Mouse (Mus musculus) activated CD4-positive, CD25-positive, alpha-beta regulatory T cell, adult 4 months (primary cell): ENCODE data around the gene Srgap1. TPM values are rescaled to one million over a fixed set of nuclear protein-coding genes. Genes with fewer than 3 reads are reported as not detected.

Source experiments
- ATAC-seq: one replicate; pipeline ENCODE4 v1.8.0; 2017
- polyA plus RNA-seq, 2 experiments: library from polyadenylated mRNA; unstranded; fragments of 100-300 nt; shearing (Covaris generic); gene quantifications; one replicate each; pipeline ENCODE4 v1.2.1; 2017

Gene Srgap1
- polyA plus RNA-seq, 2 experiments from 2014 or later, result 0.18 to 0.20 TPM

DNA sequence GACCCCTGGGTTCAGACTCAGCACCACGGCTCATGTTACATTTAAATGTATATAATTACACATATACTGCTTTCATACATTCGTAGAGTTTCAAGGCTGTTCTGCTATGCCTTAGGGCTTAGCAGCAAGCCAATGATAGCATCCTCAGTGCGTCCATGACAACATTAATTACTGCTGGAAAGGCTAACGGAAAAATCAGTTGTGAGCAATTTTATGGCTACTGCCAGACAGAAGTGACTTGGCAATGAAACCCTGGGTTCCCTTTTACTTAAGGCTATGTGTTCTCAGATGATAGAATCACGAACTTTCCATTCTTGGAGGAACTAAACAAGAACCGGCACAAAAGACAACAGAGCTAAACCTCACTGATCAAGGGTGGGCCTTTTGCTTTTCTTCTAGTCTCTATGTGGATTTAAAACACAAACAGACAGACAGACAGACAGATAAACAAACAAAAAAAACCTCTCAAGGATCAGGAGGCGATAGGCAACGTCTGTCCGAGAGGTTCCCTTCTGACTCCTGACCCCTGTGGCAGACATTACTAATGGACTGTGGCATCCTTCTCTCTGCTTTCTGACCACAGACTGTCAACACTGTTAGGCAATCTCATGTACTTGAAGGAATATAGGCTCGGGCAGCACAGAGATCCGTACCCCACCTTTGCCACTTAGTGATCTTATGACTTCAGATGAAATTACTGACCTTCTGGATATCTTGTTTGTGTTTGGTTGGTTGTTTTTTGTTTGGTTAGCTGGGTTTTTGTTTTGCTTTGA lies 85.8 kb downstream of the Srgap1 start:
- ATAC-seq, result no peak

DNA sequence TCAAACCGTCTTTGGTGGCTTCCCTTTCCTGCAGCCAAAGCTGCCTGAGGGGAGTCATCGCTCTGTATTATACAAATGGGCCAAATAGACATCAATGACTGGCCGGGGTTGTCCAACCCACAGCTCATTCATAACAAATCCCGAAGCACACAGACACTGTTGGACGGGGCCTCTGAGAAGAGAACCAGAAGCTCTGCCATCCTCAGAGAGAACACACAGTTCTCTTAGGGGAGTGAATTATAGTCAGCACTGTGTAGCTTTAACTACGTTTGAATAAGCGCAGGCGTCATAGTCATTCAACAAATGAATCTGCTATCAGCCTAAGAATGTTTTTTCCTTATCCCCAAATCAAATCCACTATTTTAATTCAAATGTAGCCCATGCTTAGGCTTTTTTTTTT lies 88.4 kb downstream of the Srgap1 start:
- no peak for ATAC-seq

DNA sequence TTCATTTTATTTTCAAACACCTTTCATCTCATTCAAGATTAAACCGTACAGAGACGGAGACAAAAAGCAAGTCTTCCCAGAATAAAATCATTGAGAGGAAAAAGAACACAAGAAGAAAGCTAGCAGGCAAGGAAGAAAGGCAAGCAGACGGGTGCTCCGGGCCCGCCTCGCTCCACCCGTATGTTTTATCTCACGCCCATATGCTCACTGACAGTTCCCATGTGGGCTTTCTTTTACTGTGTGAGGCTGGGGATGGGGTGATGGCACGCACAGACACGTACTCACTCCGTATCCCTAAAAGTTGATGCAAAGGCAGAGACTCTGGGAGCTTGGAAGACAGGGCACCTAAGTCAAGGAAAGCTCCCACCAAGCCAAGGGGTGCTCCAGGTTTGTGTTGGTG lies 90.6 kb downstream of the Srgap1 start:
- ATAC-seq, result no peak

DNA sequence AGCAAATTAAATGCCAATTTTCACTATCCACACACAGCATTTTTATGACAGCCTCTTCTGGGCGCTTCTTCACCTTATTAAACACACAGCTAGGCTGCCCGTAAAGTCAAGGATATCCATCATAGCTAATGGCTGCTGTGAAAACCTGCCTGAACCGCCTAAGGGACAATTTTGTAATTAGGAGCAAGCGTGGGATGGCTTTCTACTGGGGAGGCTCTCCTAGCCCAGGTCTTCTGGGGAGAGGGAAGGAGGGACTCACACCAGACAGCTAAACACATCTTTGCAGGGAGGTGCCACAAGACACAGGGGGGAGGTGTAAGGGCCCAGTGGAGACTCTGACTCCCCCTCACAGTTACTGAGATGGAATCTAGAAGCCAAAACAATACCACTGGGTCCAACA lies 91.4 kb downstream of the Srgap1 start:
- no peak for ATAC-seq

DNA sequence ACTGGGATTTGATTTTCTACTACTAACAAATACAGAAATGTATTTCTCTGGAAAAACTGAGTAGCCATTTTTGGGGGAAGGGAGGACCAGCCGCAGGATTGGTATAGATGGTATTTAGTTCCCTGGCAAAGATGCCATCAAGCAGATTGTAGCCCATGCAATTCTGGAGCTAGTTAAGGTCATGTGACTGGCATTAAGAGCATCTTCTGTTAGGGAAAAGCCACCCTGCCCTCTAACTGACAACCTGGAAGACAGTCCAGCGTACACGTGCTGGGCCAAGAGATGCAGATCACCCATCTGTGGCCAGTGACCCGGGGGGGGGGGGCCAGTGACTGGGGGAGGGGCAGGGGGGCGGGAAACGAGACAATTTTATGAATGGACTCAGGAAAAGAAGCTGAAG lies 92.2 kb downstream of the Srgap1 start:
- no peak for ATAC-seq

DNA sequence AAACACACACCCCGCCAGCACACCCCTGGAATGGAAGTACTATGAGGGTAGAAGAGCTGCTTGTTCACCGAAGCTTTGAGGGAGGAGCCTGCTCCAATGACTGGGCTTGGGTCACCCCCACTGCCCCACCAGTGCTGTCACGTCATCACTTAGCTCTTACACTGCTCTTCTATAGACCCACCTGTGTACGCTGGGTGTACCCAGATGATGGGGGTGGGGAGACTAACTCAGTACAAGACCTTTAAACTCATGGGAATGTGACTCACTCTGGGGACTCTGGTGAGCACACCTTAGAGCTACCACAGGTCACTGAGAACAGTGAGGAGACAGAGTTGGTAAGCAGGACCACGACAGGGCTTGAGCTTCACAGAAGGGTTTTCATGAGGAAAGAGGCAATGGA lies 94.1 kb downstream of the Srgap1 start:
- ATAC-seq, result no peak

DNA sequence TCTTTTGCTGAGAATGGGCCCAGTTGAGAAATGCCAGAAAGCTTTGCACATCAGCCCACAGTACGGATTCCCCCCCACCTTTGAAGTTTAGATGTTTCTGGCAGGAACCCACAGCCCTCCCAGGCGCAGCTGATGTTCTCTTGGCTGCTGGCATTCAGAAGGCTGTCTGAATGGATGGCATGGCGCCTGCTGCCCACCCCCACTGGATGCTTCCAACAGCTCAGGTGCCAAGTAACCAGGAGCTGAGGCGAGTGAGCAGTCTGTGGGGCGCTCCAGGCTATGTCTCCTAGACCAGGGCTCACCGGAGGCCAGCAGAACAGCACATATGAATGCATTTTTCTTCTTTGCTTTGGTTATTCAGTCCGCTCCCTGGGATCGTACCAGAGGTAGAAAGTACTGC lies 100.9 kb downstream of the Srgap1 start:
- ATAC-seq, result no peak

DNA sequence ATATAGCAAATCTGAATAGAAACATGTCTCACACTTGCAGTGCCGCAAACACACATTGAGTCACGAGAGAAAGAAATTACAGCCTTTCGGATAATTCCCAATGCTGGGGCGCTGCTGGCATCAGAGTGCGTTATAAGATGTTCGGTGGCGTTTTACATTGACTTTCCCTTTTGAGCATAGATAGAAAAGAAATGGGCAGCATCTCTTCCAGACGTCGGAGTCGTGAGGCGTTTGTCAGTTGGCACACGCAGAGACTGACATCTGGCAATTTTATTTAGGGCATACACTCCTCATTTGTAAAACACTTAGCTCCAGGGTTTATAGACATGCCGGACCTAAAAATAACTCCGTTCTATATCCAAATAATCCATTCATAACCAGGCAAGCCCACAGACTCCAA lies 115.2 kb downstream of the Srgap1 start:
- no peak for ATAC-seq

DNA sequence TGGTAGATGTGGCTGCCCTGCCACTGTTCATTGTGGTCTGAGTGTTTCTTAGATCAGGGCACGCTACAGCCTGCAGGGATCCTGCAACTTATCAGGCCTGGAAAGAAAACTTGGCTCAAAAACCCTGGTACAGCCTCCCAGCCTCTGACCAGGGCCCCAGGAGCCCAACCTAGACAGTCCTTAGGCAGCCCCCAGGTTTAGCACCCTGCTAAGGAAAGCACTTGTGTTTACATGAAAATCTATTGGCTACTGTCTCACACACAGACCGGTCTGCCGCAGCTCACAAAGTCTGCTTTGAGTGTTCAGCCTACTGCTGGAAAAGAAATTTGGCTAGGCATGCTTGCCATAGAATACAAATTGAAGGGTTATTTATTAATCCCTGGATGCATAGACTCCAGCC lies 121.0 kb downstream of the Srgap1 start:
- ATAC-seq, result no peak

DNA sequence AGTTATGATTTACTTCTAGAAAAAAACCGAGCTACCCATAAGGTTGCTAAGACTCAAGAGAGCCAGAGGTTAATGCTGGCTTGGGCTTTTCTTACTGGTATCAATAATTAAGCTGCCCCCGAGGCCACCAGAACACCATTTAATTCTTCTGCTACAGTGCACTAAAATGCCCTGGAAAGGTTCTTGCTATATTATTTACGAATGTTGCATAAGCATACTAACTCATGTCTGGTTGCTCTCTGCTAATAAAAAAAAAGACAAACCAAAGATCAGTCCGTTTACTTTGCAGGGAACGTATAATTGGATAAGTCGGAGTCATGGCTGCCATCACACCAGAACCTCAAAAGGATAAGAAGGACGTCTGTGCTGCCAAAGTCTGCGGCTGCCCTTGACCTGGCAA lies 128.1 kb downstream of the Srgap1 start:
- no peak for ATAC-seq

DNA sequence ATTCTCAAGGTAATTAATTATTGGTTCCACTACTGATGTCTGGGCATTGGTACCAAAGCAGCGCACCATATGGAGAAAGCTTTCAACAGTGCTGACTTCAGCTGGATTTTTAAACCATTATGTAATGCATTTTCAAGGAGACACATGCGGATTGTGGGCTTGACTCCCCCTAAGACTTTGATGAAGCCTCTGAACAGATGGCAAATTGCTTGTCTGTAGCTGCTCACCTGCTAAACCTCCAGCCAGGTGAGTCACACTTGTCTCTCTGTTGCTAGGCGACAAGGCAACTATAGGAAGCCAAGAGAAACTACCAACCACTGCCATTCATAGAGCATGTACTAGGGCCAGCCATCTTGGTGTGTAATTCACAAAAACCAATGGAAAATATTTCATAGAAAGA lies 128.5 kb downstream of the Srgap1 start:
- no peak for ATAC-seq

DNA sequence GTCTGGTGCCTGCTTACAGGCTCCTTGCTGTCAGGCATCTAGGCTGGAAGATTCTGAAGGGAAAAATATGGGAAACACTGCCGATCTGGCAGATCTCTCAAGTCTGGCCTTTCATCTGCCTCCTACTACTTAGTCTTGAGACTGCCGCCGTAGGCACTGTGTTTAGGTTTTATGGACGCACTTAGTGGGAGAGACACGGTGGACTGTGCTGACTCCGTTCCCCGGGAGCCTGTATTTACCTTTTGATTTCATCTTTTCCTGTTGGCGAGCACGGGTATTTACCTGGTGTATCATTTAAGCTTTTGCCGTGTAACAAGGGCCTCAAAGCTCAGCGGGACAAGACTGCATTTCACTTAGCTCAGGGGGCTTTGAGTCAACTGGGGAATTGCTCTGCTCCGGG lies 131.6 kb downstream of the Srgap1 start:
- ATAC-seq, result no peak

DNA sequence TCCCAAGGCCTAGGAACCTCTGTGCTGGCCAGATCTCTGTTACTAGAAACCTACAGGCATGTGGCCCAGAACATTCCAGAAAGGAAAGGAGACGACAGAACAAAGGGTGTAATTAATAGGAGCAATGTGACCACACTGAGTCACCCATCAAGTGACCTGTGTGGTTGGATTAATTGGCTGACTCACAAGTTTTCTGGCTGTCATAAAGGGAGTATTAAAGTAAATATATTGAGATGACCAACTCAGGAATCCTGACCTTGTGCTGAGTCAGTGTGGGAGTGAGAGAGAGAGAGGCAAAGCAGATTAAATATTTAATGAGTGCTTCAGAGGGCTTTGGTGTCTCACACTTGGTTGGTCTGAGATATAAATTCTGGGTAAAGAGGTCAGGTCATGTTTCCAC lies 143.0 kb downstream of the Srgap1 start:
- no peak for ATAC-seq

DNA sequence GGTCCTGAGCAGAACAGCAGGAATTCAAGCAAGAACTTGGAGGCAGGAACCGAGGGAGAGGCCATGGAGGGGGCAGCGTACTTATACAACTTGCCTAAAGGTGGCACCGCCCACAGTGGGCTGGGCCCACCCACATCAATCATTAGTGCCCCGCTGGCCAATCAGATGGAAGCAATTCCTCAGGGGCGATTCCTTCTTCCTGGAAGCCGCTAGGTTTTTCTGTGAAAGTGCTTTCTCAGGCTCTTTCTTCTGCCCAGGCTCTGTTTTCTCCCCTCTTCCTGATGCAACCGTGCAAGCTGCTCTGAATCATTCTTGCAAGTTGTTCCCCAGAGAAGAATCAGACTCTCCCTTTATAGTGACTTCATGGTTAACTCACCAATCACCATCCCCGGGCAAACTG lies 144.5 kb downstream of the Srgap1 start:
- ATAC-seq, result no peak

DNA sequence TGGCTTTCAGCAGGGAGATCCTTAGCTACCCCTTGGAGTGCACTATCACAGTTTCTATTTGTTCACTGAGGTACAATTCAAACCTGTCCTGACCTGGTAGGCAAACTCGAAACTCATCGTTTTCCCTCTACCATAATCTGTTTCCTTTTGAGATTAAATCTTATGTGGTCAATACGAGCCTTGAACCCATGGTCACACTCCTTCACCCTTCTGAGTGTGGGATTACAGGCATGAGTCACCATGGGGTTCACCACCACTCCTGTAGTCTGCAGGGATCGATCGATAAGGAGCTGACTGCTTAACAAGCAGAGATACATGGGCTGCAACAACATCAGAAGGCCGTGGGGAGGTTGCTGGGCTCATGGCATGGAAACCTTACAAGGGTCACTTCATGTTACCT lies 146.3 kb downstream of the Srgap1 start:
- ATAC-seq, result no peak

DNA sequence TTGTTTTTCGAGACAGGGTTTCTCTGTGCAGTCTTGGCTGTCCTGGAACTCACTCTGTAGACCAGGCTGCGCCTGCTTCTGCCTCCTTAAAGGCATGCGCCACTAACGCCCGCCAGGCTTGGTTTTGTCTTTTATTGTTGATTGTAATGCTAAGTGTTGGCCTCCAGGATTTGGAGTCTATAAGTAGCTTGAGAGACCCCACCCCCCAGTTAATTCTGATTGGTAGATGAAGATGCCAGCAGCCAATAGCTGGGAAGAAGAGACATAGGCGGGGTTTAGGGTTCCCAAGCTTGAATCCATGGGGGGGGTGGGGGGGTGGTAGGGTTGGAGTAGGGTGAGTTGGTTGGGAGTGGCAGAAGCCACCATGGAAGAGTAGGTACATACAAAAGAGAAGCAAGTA lies 147.4 kb downstream of the Srgap1 start:
- ATAC-seq, result no peak

DNA sequence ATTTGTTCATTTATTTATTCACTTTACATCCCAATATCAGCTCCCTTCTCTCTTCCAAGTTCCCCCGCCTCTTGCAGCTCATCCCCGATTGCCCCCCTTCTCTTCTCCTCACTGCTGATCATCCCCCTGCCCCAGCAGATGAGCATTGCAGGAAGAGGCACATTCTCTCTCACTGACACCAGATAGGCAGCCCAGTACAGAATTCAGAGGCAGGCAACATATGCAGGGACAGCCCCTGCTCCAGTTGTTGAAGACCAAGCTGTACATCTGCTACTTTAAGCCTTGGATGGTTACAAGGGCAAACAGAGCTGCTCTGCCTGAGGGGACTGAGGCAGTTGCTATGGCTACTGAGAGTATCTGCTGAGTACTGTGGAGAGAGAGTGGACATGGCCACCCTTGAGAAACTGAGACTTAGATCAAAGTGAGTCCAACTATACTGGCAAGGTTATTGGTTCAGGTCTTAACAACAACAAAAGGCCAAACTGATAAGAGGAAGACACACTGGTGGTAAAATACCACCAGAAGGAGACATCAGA lies 149.2 kb downstream of the Srgap1 start:
- ATAC-seq, result no peak

DNA sequence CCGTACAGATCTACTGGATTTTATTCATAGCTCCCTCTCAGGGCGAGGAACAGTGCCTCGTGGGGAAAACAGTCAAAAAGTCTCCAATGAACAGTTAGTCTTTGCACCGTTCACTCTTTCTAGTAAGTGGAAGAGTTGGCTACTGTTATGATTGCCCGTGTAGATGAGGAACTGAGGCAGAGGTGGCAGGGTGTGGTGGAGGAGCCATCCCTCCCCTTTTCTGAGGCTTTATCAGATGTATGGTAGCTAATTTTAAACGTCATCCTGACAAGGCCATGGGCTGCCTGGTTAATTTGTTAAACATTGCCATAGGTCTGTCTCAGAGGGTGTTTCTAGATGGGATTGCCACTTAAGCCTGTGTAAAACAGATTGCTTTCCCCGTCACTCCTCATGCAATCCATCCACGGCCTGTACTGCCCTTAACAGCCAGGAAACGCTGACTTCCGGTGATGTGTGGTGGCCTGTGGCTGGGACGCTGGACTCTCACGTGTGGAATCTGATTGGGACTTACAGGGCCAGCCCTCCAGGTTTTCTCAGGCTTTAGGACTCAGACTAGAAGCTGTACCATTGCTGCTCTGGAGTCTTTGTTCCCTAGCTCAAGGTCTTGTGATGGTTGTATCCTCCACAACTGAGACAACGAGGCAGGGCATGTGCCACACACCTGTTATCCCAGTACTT lies 155.6 kb downstream of the Srgap1 start:
- no peak for ATAC-seq

DNA sequence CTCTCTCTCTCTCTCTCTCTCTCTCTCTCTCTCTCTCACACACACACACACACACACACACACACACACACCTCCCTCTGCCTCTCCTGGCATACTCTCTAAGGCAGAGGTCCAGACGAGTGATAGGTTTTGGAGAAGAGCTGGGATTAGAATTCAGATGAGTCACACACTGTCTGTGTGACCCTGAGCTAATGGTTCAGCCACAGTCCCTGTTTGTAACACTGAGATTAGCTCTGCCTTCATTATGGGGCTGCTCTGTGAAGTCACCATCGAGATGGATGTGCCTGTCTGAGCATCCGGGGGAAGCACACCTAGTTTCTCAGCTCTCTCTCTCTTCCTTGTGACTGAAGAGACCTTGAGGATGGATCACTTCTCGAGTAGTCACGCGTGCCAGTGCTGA lies 157.1 kb downstream of the Srgap1 start:
- ATAC-seq, result no peak

DNA sequence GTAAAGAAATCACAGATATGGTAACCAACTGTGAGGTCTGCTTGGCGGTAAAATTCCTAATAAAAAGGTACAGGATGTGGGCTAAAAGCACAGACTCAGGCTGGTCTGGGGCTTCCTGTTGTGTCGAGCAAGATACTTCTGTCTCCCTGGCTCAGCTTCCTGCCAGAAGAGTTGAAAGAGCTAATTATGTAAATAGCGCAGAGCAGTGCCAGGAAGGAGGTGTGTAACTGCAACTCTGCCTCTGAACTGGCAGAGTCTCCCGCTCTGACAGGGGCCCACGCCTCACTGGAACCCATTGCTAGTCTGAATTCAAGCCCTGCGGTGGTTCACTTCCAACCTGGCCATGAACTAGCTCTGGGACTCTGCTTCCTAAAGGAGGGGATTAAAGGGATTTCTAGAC lies 160.3 kb downstream of the Srgap1 start:
- peak; percentile 100 for ATAC-seq

DNA sequence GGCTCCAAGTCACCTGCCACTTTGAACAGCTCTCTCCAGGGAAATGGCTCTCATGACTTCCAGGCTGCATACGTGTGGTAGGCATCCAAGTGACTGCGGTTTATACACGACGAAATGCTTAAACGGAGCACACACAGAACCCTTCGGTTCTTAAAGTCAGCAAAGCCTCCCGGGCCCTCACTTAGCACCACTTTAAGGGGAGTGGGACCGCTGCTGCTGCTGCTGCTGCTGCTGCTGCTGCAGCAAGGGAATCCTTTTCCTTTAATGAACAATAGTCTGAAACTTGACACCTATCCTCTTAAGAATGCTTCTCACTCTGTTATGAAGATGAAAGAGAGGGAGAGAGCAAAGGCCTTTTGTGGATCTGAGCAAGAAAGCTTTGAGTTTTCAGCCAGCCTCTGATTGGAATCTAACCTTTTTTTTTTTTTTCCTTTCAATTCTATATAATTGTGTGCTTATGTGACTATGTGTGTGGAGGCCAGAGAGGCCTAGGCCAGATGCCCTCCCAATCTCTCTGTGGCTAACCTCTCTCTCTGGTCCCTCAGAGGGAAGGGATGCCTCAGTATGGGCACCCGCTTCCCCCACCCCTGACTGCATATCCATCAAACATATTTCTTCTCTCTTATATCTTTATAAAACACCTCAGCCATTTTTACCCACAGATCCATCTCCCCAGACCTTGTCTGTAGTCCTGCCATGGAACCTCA lies 161.4 kb downstream of the Srgap1 start:
- no peak for ATAC-seq

DNA sequence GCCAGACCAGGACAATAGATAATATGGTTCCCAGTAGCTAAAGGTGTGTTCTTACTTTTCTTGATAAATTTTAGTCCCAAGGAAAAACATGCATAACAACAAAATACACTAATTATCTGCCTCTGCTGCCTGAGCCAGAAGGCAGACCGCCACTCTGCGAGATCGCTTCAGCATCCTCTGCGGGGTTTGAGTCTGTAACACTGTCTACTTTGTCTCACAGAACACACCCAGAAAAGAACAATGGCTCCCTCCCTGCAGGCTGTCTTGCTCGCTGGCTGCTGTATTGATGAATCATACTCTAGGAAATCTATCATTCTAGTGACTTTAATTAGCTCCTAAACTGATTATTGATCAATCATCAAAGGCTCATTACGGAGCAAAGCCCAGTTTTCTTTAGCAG lies 164.7 kb downstream of the Srgap1 start:
- ATAC-seq, result no peak

DNA sequence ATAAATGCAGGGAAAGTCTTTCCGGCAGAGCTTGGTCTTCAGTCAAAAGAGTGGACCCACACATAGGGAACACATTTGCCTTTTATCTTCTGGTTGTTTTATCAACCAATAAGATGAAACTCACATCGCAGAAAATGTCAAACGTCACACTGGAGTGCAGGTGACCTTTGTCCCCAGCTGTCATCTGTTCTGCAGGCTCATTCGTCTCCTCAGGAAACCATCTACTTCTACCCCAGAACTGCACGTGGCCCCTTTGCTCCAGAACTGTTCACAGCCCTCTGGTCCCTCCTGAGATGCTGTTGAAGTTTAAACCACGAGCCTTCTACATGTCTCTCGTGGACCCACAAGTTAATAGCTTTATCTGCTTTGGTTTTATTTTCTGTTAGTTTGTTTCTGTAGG lies 168.3 kb downstream of the Srgap1 start:
- no peak for ATAC-seq

DNA sequence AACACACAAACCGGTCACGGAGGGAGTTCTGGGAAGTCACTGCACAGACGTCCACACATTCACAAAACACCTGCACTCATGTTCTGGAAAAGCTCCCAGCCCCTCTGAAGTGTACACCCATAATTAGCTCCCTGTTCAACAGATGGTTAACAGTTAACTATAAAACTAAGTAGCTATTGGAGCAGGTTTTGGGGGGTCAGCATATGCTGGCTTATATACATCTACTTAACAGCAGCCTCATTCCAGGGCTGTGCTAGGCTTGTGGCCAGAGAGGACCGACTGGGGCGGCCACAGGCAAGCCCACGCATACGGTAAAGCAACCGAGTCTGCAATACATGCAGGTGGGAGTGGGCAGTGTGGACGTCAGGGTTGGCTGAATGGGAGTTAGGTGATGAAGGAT lies 169.2 kb downstream of the Srgap1 start:
- ATAC-seq, result no peak
